Mouse (Mus musculus) embryo, embryonic 10.5 days (tissue): ENCODE results near the gene Lin7a.
"Not testable (repeated sequence)": the region's sequence is repeated elsewhere in the genome, so short reads cannot be mapped to it uniquely, and the experiment has no call there.

Source experiments
- DNase-seq: peaks from one replicate; pipeline ENCODE4 v3.0.0-alpha.2; 2015; ENCODE audit warnings: low spot score

Gene Lin7a

DNA sequence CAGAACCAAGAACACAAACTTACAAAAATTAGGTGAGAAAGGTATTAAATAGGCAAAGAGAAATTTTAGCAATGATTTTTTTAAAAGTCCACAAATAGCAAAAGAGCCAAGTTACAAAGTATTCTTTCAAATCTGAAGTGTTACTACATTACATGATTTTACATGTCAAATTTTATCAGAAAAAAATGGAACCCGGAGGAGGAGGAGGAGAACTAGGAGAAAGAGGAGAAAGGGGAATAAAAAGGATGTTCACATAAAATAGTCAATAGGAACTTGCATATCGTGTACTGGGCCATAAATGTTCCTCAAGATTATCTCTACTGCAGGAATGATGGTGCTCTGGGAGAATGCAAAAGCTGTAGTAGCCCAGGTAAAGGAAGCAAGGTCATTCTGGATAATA is 34.4 kb upstream of the Lin7a start:
- DNase-seq, result no peak

DNA sequence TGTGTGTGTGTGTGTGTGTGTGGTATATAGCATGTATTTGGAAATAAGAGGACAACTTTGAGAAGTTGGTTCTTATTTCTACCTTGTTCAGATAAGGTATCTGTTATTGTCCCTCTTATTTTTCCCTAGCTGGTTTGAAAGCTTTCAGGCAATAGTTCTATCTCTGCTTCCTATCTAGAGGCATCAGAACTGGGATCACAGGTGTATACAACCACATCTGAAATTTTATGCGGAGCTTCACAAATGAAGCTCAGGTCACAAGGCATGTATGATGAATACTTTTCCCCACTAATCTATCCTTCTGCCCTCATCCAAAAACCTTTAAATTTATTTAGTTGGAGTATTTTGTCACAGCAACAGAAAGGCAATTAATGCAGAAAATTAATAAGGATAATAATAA is 33.8 kb upstream of the Lin7a start:
- no peak for DNase-seq

- no peak for DNase-seq
These were observed 33.2 kb upstream of the Lin7a start for GRCm38 (mm10) chr10:107238151-107238860.

GRCm38 (mm10) chr10:107238861-107239435 is 32.5 kb upstream of the Lin7a start:
- DNase-seq, result no peak

DNA sequence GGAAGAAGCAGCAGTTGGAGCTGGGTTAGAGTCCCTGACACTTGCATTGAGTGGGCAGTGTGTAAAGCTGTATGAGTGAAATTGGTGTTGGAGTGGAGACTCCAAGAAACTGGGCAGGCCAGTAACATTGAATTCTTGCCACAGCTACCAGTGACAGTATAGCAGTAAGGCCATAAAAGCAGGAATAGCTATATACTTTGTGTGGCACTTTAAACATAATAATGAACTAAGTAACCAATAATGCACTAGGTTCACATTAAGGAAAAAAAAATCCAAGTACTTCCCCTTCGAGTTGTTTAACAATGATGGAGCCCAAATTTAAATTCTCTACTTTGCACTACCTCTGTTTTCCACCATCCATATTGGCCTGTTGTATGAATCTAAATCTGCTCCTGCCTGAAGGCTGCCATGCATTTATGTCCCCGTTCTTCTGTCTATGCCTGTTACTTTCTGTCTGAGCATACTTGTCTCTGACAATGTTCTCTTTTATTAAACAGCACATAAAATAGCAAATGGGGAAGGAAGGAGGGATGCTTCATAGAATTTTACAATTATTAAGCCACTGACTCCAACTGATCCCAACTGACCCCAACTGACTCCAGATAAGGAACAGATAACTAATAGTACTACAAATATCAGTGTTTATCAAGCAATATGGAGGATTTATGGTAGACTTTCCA is 31.7 kb upstream of the Lin7a start:
- DNase-seq, result no peak

DNA sequence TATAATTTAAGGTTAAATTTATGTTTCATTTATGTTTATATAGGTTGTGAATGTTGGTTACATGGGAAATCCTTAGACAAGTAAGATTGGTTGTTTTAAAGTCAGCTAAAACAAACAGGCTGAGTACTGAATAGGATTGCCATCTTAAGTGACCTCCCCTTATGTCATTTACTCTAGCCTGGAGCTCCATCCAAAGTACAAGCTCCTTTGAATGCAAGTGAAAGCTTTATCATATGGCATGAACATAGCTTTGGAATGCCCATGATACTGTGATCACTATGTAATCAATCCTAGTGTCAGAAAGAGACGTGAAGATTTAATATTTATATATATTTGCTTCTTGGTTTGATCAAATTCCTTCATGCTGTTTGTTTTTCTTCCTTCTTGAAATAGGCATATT is 31.0 kb upstream of the Lin7a start:
- DNase-seq, result no peak

DNA sequence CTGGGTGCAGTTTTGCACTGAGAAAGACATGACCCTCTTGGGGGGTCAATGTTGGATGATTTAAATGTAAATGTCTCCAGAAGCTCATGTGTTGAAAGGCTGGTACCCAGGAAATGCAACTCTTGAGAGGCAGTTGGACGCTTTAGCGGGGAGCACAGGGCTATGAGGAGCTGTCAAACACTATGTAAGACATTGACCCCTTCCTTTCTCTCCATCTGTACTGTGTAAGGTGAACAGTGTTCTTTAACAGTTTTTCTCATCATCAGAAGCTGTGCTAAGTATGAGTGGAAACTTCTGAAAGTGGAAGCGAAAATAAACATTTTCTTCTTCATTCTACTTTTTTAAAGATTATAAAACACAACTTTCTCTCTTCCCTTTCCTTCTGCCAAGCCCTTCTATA is 30.5 kb upstream of the Lin7a start:
- no peak for DNase-seq

GRCm38 (mm10) chr10:107241406-107241805 is 30.1 kb upstream of the Lin7a start:
- DNase-seq, result no peak

- DNase-seq, result not testable (repeated sequence)
These were observed 29.5 kb upstream of the Lin7a start for GRCm38 (mm10) chr10:107241999-107242398.

DNA sequence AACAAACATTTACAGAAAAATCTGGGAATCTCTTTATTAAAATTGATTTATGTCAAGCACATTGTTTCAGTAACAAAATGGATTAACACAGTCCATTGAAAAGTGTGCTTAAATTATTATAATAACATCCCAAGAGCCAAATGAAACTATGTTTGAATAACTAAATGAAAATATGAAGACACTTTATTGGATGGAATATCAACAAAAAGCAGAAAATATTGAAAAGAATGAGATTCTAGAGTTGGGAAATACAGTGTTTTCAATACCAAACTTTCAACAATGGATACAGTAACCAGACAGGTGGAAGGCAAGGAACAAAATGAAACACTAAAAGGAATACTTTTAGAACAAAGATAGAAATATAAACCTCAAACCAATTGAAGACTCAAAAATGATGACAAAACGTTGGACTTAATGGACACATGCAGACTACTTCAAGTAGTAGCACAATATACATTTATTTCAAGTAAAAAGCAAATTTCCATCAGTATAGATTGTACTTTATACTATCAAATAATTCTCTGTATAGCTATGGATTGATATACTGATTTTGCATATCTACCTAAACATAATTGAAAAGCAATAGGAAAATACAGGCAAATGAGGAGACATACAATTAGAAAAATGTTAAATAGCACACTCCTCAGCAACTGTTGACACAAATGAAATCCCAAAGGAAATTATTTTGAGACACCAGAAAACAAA is 28.6 kb upstream of the Lin7a start:
- DNase-seq, result no peak

DNA sequence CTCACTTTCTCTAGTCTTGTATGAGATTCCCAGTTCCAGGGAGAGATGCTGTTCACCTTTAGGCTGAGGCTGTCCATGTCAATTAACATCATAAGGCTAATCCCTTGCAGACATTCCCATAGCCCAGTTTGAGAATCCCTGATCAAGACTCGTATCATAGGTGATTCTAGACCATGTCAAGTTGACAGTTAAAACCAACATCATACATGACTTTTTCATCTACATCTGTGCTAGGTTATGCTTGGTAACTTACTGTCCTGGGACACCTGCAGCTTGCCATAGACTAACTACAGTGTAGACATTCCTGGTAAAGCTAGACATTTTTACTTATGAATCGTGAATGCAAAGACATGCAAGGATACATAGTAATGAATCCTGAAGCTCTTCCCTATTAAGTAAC is 27.3 kb upstream of the Lin7a start:
- no peak for DNase-seq

DNA sequence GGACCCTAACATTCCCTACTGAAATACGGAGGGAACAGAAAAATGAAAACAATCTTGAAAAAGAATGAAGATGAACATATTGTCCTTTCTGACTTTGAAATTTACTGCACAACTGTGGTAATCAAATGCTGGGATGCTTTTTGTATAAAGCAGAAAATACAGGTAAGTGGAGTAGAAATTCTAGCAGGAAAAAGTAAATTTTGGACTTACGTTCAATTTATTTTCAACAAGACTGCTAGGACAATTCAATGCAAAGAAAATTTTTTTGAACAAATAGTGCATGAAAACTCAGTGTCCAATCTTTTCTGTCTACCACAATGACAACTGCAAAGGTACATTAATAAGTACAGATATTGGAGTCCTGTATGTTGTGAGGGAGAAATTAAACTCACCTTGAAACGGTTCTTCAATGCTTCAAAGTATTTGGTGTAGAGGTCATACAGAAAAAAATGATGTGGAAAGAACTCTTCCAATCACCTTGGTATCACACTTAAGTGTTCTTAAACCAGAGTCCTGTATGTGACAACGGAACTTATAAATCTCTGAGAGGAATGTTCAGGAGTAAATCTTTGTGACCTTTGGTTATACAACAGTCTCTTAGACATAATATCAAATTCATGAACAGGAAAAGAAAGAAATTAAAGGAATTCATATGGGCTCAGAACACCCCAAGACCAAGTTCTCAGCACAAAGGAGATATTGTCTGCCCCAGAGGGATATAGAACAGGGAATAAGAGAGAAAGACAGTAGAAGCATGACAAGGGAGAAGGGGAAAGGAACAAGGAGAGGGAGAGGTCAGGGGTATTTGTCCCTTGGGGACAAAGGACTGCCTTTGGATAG is 26.6 kb upstream of the Lin7a start:
- DNase-seq, result no peak

DNA sequence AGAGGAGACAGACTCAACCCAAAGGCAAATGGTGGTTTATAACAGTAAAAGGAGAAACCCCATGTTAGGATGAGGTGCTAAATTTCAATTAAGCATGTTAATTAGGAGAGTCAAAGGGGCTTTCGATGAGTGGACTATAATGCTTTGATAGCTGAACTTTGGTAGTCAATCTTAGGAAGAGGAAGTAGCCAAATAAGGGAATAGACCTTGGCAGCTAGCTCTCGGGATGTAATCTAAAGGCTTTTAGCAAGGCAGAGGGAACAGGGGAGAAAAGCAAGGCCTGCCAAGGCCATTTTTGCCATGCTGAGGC is 26.0 kb upstream of the Lin7a start:
- DNase-seq, result no peak

- no peak for DNase-seq
These were observed 25.5 kb upstream of the Lin7a start for GRCm38 (mm10) chr10:107245961-107246460.

- no peak for DNase-seq
These were observed 24.4 kb upstream of the Lin7a start for GRCm38 (mm10) chr10:107247001-107247670.

DNA sequence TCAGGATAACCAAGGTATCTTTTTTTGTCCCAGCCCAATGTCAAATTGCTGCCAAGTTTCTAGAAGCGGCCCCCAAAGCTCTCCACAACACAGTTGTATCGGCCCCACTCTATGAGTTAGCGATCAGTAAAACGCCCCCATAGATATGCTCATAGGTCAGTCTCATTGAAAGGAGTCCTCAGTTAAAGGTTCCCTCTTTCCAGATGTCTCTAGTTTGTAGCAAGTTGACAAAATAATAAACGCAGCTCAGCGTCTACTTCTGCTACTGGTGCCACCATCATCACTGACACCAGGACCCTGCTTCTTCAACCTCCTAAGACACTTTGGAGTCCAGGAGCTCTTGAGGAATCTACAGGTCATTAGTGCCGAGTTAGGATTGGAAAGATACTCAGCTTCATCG is 23.0 kb upstream of the Lin7a start:
- no peak for DNase-seq

GRCm38 (mm10) chr10:107249056-107249455 is 22.4 kb upstream of the Lin7a start:
- DNase-seq, result no peak

DNA sequence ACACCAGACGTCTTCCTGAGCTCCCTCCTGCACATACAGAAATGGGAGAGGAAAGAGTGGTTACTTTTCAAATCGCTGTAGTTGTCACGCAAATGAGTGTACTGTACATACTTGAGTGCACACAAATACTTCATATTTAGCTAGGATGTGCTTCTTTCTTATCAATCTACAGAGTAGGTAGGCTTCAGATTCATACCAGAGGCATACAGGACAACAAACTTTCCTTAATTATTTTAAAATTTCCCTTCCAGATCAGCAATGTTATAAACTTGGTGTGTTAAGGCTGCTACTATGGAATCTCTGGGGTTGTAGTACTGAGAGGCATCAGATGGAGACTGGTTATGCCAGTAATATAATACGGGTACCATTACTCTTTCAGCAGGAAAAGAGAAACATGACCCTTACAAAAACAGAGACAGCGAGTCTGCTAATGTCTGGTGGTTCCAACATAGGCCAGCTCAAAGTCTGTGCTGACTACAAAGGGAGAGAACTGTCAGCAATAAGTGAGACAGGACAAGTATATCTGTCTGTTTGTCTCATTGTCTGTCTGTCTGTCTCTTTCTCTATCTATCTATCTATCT is 21.8 kb upstream of the Lin7a start:
- no peak for DNase-seq

GRCm38 (mm10) chr10:107250346-107251210 is 20.9 kb upstream of the Lin7a start:
- no peak for DNase-seq

- DNase-seq, result no peak
These were observed 20.2 kb upstream of the Lin7a start for GRCm38 (mm10) chr10:107251271-107251670.
